Mouse (Mus musculus): ENCODE measurements around the gene Hoxd4. TPM values are rescaled to one million over a fixed set of nuclear protein-coding genes. Genes with fewer than 3 reads are reported as not detected.

The Hoxd4 gene
- polyA plus RNA-seq, 1 experiment = not detected

DNA sequence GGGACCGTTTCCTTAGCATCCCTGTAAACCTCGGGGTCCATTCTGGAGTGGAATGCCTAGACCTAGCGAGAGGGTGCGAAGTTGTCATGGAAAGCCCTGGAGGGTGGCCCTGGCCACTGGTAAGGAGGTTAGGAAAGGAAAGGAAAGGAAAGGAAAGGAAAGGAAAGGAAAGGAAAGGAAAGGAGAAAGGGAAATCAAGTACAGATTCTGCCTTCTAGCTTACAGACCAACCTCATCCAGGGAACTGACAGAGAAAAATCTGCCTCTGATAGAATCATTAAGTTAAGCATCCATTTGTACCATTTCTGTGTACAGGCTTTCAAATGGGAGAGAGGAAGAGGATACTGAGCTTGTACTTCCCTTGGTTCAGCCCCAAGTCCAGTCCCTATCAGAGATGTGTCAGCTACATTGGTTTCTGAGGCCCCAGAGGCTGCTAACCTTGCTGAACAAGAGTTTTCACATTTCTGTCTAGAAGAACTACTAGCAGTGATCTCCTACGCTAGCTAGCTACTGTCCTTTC lies 39.1 kb downstream of the Hoxd4 start:
- H3K27me3 ChIP-seq (ENCODE audit: control insufficient read depth, insufficient read depth, insufficient read length) = peaks cover 30% of the 10 kb centered on the region
- H3K4me3 ChIP-seq (ENCODE audit: insufficient read depth, poor library complexity, severe bottlenecking) = no peak overlapping the region
- H3K79me2 ChIP-seq (ENCODE audit: control insufficient read depth, insufficient read depth) = no peaks in the 10 kb centered on the region
- no peak overlapping the region for H3ac ChIP-seq (ENCODE audit: control insufficient read depth, insufficient read length, low read depth)
- TF ChIP-seq MAX (IDR thresholded peaks at IDR 0.05) (no peak), CTCF (IDR thresholded peaks at IDR 0.05; ENCODE audit: control insufficient read depth, insufficient read depth, insufficient read length) (no peak), USF1 (IDR thresholded peaks at IDR 0.05; ENCODE audit: low read depth) (no peak), CEBPB (IDR thresholded peaks at IDR 0.05; ENCODE audit: low read depth) (no peak), MYOD1 (IDR thresholded peaks at IDR 0.05; ENCODE audit: control insufficient read depth, insufficient read length, low read depth) (no peak), MYOG (IDR thresholded peaks at IDR 0.05; ENCODE audit: control insufficient read depth, extremely low read depth, insufficient read length) (no peak)
- no peaks in the 10 kb centered on the region for H3K79me3 ChIP-seq (ENCODE audit: low read depth)
- no peaks in the 10 kb centered on the region for H3K36me3 ChIP-seq (ENCODE audit: control insufficient read depth, insufficient read depth)

DNA sequence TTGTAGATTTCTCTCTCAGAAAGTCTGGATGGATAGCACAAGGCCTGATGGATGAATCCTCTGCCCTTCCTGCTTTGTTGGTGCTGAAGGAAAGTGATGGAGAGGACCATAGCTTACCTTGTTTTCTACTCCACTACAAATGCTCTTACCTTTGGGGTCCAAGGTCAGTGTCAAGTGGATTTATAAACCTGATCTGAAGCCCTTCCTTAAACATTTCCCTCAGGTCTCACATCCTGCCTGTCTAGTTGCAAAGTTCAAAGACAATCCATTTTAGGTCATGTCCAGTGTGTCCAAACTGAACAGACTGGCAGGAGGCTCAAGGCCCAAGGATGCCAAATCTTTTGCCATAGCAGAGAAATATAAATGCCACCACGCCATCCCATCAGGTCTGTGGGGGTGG lies 40.1 kb downstream of the Hoxd4 start:
- H3ac ChIP-seq (ENCODE audit: control insufficient read depth, insufficient read length, low read depth) = no peak overlapping the region
- no peak overlapping the region for H3K4me3 ChIP-seq (ENCODE audit: insufficient read depth, poor library complexity, severe bottlenecking)
- TF ChIP-seq FOSL1 (IDR thresholded peaks at IDR 0.05; ENCODE audit: insufficient read depth, low read length, poor library complexity, severe bottlenecking) (no peak), CEBPB (IDR thresholded peaks at IDR 0.05; ENCODE audit: low read depth) (no peak), MYOG (IDR thresholded peaks at IDR 0.05; ENCODE audit: control insufficient read depth, extremely low read depth, insufficient read length) (no peak), CTCF (IDR thresholded peaks at IDR 0.05; ENCODE audit: control insufficient read depth, insufficient read depth, insufficient read length) (no peak), USF1 (IDR thresholded peaks at IDR 0.05; ENCODE audit: low read depth) (no peak), MAX (IDR thresholded peaks at IDR 0.05) (no peak), MYOD1 (IDR thresholded peaks at IDR 0.05; ENCODE audit: control insufficient read depth, insufficient read length, low read depth) (no peak)
- no peaks in the 10 kb centered on the region for H3K79me2 ChIP-seq (ENCODE audit: control insufficient read depth, insufficient read depth)
- H3K79me3 ChIP-seq (ENCODE audit: low read depth) = no peaks in the 10 kb centered on the region
- H3K36me3 ChIP-seq (ENCODE audit: control insufficient read depth, insufficient read depth) = no peaks in the 10 kb centered on the region
- peaks cover 29% of the 10 kb centered on the region for H3K27me3 ChIP-seq (ENCODE audit: control insufficient read depth, insufficient read depth, insufficient read length)

DNA sequence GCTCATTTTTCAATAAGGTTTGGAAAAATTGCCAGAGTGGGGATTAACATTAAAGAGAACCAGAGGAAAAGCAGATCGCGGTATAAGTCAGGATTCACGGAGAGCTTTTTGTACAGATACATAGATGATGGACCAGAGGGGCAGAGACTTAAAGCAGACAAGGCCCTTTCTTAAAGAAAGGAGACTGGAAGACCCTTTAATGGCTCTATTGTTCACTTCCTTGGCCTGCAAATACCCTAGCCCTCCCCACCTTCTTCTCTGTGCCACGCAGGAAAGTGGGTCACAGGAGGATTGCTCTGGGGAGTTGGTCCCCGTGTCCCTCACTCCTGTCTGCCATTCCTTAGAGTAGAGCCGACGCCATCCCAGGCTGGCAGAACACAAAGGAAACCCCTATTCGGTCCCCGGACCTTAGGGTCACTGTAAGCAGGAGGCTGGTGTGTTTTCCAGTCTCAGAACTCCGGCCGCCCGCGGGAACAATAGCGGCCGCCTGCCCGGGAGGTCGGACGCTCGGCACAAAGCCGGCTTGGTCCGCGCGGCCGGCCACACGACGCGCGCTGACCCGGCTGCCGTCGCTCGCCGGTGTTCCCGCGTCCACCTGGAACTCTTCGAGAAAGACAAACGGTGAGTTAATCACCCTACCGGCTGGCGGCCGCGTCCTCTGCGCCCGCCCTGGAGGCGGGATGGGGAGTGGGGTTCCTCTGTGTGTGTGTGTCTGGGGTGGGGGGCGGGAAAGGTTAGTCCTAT lies 40.9 kb downstream of the Hoxd4 start:
- no peaks in the 10 kb centered on the region for H3K79me2 ChIP-seq (ENCODE audit: control insufficient read depth, insufficient read depth)
- H3K27me3 ChIP-seq (ENCODE audit: control insufficient read depth, insufficient read depth, insufficient read length) = peaks cover 29% of the 10 kb centered on the region
- no peak overlapping the region for H3K4me3 ChIP-seq (ENCODE audit: insufficient read depth, poor library complexity, severe bottlenecking)
- no peaks in the 10 kb centered on the region for H3K79me3 ChIP-seq (ENCODE audit: low read depth)
- no peak for TF ChIP-seq MAX (IDR thresholded peaks at IDR 0.05)
- TF ChIP-seq CEBPB (IDR thresholded peaks at IDR 0.05; ENCODE audit: low read depth) = no peak
- no peak for TF ChIP-seq USF1 (IDR thresholded peaks at IDR 0.05; ENCODE audit: low read depth)
- no peak for TF ChIP-seq MYOD1 (IDR thresholded peaks at IDR 0.05; ENCODE audit: control insufficient read depth, insufficient read length, low read depth)
- TF ChIP-seq CTCF (IDR thresholded peaks at IDR 0.05; ENCODE audit: control insufficient read depth, insufficient read depth, insufficient read length) = no peak
- no peak for TF ChIP-seq MYOG (IDR thresholded peaks at IDR 0.05; ENCODE audit: control insufficient read depth, extremely low read depth, insufficient read length)
- TF ChIP-seq FOSL1 (IDR thresholded peaks at IDR 0.05; ENCODE audit: insufficient read depth, low read length, poor library complexity, severe bottlenecking) = no peak
- H3ac ChIP-seq (ENCODE audit: control insufficient read depth, insufficient read length, low read depth) = no peak overlapping the region
- H3K36me3 ChIP-seq (ENCODE audit: control insufficient read depth, insufficient read depth) = no peaks in the 10 kb centered on the region

DNA sequence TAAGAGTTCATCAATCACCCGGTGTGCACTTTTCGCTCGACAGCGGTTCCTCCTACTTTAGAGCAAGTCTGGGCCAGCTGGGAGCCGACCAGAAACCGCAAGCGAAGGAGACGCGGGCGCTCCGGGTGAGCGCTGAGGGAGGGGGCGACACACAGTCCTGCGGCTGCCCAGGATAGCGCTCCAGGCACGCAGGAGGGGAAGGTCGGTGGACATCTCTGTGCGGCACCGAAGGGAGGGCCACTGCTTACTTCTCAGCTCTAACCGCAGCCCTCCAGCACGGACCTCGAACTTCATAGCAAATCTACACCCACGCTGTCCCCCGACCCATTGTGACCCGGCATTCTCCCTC lies 41.4 kb downstream of the Hoxd4 start:
- Histone ChIP-seq H3K27me3 (ENCODE audit: control insufficient read depth, insufficient read depth, insufficient read length) (peaks cover 29% of the 10 kb centered on the region), H3K36me3 (ENCODE audit: control insufficient read depth, insufficient read depth) (no peaks in the 10 kb centered on the region), H3K79me2 (ENCODE audit: control insufficient read depth, insufficient read depth) (no peaks in the 10 kb centered on the region), H3K79me3 (ENCODE audit: low read depth) (no peaks in the 10 kb centered on the region), H3ac (ENCODE audit: control insufficient read depth, insufficient read length, low read depth) (no peak overlapping the region), H3K4me3 (ENCODE audit: insufficient read depth, poor library complexity, severe bottlenecking) (no peak overlapping the region)
- TF ChIP-seq MYOD1 (IDR thresholded peaks at IDR 0.05; ENCODE audit: control insufficient read depth, insufficient read length, low read depth) (no peak), CTCF (IDR thresholded peaks at IDR 0.05; ENCODE audit: control insufficient read depth, insufficient read depth, insufficient read length) (no peak), MYOG (IDR thresholded peaks at IDR 0.05; ENCODE audit: control insufficient read depth, extremely low read depth, insufficient read length) (no peak), MAX (IDR thresholded peaks at IDR 0.05) (no peak), CEBPB (IDR thresholded peaks at IDR 0.05; ENCODE audit: low read depth) (no peak), FOSL1 (IDR thresholded peaks at IDR 0.05; ENCODE audit: insufficient read depth, low read length, poor library complexity, severe bottlenecking) (no peak), USF1 (IDR thresholded peaks at IDR 0.05; ENCODE audit: low read depth) (no peak)

DNA sequence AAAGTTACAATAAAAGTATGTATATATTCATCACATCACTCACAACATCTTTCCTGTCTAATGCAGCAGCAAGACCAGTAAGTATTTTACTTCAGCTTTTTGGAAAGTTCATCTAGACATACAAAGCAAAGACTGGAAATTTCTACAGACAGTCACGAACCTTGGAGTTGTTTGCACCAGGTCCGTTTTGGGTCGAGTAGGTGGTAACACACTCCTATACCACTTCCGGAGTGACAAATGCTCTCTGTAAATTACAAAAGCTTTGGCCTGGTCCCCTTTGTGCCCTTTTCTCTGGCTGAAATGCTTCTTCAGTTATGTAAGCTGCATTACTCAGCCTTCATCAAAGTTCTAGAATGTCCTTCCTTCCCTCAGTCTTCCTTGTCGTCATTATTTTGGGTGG lies 42.0 kb downstream of the Hoxd4 start:
- Histone ChIP-seq H3K36me3 (ENCODE audit: control insufficient read depth, insufficient read depth) (no peaks in the 10 kb centered on the region), H3ac (ENCODE audit: control insufficient read depth, insufficient read length, low read depth) (no peak overlapping the region), H3K4me3 (ENCODE audit: insufficient read depth, poor library complexity, severe bottlenecking) (no peak overlapping the region), H3K79me3 (ENCODE audit: low read depth) (no peaks in the 10 kb centered on the region), H3K79me2 (ENCODE audit: control insufficient read depth, insufficient read depth) (no peaks in the 10 kb centered on the region), H3K27me3 (ENCODE audit: control insufficient read depth, insufficient read depth, insufficient read length) (peaks cover 29% of the 10 kb centered on the region)
- TF ChIP-seq MAX (IDR thresholded peaks at IDR 0.05) (no peak), CEBPB (IDR thresholded peaks at IDR 0.05; ENCODE audit: low read depth) (no peak)

DNA sequence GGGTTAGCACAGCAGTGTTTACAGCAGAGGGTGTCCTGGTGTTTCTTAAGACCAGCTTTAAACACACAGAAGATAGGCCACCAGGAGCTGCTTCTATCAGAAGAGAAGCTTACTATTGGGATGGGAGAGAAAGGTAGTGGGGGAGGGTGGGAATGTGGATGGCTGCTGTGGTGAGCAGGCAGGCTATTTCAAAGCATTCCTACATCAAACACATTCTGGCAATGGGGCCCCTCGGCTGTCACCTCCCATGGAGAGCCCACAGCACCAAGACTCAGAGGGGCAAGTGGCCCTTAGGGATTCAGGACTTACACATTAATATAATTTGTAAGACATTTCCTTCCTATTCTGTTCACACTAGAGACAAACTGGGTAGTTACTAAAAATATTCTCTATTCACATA lies 48.4 kb downstream of the Hoxd4 start:
- no peak for TF ChIP-seq FOSL1 (IDR thresholded peaks at IDR 0.05; ENCODE audit: insufficient read depth, low read length, poor library complexity, severe bottlenecking)
- no peak for TF ChIP-seq USF1 (IDR thresholded peaks at IDR 0.05; ENCODE audit: low read depth)
- no peak for TF ChIP-seq MAX (IDR thresholded peaks at IDR 0.05)
- TF ChIP-seq MYOD1 (IDR thresholded peaks at IDR 0.05; ENCODE audit: control insufficient read depth, insufficient read length, low read depth) = no peak
- no peak for TF ChIP-seq CTCF (IDR thresholded peaks at IDR 0.05; ENCODE audit: control insufficient read depth, insufficient read depth, insufficient read length)
- no peak for TF ChIP-seq MYOG (IDR thresholded peaks at IDR 0.05; ENCODE audit: control insufficient read depth, extremely low read depth, insufficient read length)
- no peak for TF ChIP-seq CEBPB (IDR thresholded peaks at IDR 0.05; ENCODE audit: low read depth)
- Histone ChIP-seq H3K36me3 (ENCODE audit: control insufficient read depth, insufficient read depth) (no peaks in the 10 kb centered on the region), H3K27me3 (ENCODE audit: control insufficient read depth, insufficient read depth, insufficient read length) (peaks cover 4% of the 10 kb centered on the region), H3ac (ENCODE audit: control insufficient read depth, insufficient read length, low read depth) (no peak overlapping the region), H3K79me2 (ENCODE audit: control insufficient read depth, insufficient read depth) (no peaks in the 10 kb centered on the region), H3K4me3 (ENCODE audit: insufficient read depth, poor library complexity, severe bottlenecking) (no peak overlapping the region), H3K79me3 (ENCODE audit: low read depth) (no peaks in the 10 kb centered on the region)

Data from C2C12 (cell line).